Mouse (Mus musculus) cerebellum, adult 2 months (tissue): ENCODE measurements at regions not wholly inside any gene's neighbourhood (a gene's known extent, or its start where the extent isn't known, plus 50 kb on each side); places are given as distances from the start of the nearest gene placed in this dataset.

Experiments used
- DNase-seq, 2 experiments: peaks; one replicate each; pipeline ENCODE4 v3.0.0; 2021
- H3K27ac ChIP-seq: fragments of 200-500 bp; 2 replicates; pipeline ENCODE4 v1.5.1; 2012; ENCODE audit warnings: low read length, control low read depth, inconsistent platforms; ENCODE audit not compliant: insufficient read depth
- H3K27me3 ChIP-seq: fragments of 200-500 bp; 2 replicates; pipeline ENCODE4 v1.6.1; 2012; ENCODE audit warnings: inconsistent platforms, mild to moderate bottlenecking, low read length, moderate library complexity; ENCODE audit not compliant: control insufficient read depth, insufficient read depth
- H3K4me1 ChIP-seq: fragments of 200-500 bp; 2 replicates; pipeline ENCODE4 v1.6.1; 2011; ENCODE audit warnings: low read length; ENCODE audit not compliant: control insufficient read depth, insufficient read depth
- H3K4me3 ChIP-seq: fragments of 200-500 bp; replicated peaks from 2 replicates; pipeline ENCODE3; 2011; ENCODE audit warnings: mild to moderate bottlenecking, low read depth, low read length, control low read depth; ENCODE audit not compliant: insufficient read depth
- CTCF ChIP-seq: fragments of 200-500 bp; IDR thresholded peaks from 2 replicates; pipeline ENCODE4 v1.5.1; 2011; ENCODE audit warnings: low read depth, mild to moderate bottlenecking, control low read depth, low read length, moderate library complexity, borderline replicate concordance; ENCODE audit not compliant: insufficient read depth
- POLR2A ChIP-seq: fragments of 200-500 bp; IDR thresholded peaks from 2 replicates; pipeline ENCODE4 v1.6.1; 2011; ENCODE audit warnings: low read length, control low read depth, borderline replicate concordance; ENCODE audit not compliant: insufficient read depth
- WGBS: fragments of 180-500 bp; shearing (Covaris S2); methylation state at CpG from one replicate; pipeline ENCODE4 v1.1.7; 2018; 5-methylcytosine and 5-hydroxymethylcytosine counted together

DNA sequence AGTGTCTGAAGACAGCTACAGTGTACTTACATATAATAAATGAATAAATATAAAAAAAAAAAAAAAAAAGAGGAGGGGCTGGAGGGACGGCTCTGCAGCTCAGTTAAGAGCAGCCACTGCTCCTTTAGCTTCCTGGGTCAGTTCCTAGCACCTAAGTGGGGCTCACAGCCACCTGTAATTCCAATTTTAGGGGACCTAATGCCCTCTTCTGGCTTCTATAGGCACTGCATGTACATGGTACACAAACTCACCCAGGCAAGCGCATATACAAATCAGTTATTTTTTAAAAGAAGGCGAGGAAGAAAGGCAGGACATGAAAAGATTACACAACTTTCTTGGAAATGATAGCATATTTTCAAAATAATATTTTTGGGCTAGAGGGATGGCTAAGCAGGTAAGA, 67.0 kb upstream of the Sall4 start:
- no peaks in the 10 kb centered on the region; the same call in 1 of the 2 replicates for H3K27me3 ChIP-seq
- no peak for DNase-seq
- no peaks in the 10 kb centered on the region for H3K4me1 ChIP-seq
- H3K4me3 ChIP-seq, result no peak overlapping the region
- H3K27ac ChIP-seq, result no peak overlapping the region
- 96% methylated on average over 3 of the region's 3 CpGs for WGBS
- TF ChIP-seq CTCF (no peak), POLR2A (no peak)

DNA sequence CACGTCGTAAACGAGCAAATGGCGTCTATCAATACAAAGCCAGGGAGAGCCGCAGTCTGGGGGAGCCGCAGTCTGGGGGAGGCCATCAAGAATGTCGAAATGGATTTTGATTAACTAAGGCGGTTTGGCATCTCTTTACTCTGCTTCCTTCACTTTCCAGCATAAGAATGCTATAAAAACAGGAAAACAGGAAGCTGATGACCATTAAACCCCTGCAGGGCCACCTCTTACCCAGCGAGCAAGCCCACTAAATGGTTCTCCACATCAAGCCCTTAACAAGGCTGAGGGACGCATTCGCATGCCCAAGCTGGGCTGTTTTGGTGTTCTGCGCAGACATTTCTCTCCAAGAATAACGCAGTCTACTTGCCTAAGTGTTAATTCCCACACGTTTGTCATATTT, 64.0 kb upstream of the Sall4 start:
- Histone ChIP-seq H3K27me3 (no peaks in the 10 kb centered on the region), H3K4me3 (no peak overlapping the region), H3K4me1 (no peaks in the 10 kb centered on the region), H3K27ac (no peak overlapping the region)
- 75% methylated on average over 14 of the region's 14 CpGs for WGBS
- DNase-seq, result no peak
- TF ChIP-seq POLR2A, result no peak
- TF ChIP-seq CTCF, result no peak

DNA sequence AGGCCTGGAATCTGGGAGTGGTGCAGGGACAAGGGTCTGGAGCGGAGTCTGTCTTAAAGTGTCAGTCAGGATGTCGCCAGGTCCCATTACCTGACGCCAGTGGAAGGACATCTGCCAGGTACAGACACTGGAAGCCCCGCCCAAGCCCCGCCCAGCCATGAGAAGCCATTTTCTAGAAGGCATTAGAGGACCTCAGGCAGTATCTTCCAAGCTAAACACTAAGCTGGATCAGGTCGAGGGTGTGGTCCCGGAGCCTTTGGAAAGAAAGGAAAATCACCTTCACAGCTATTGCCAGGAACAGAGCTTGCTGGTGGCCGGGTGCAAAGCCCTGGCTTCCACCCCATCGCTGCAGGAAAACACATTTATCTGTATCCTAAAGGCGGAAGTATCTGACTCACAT, 52.9 kb upstream of the Sall4 start:
- DNase-seq, result no peak
- no peaks in the 10 kb centered on the region for H3K4me1 ChIP-seq
- no peak for TF ChIP-seq CTCF
- WGBS, result 79% methylated on average over 10 of the region's 10 CpGs
- H3K4me3 ChIP-seq, result no peak overlapping the region
- no peaks in the 10 kb centered on the region for H3K27me3 ChIP-seq
- H3K27ac ChIP-seq, result no peak overlapping the region
